Mouse (Mus musculus): ENCODE data around the gene Zfx. TPM values are rescaled to one million over a fixed set of nuclear protein-coding genes. Genes with fewer than 3 reads are reported as not detected.

Gene Zfx
- total and polyA plus RNA-seq, 3 experiments = 14.3 to 17.7 (median 16.4) TPM

- Histone ChIP-seq H3K36me3 (replicated peaks in 1 of 2; ENCODE audit: control insufficient read depth in 1 of 2, insufficient read depth in 1 of 2, low read length in 1 of 2) (no peaks in the 10 kb centered on the region), H3K9me3 (replicated peaks; ENCODE audit: low read length) (no peaks in the 10 kb centered on the region), H3K4me1 (ENCODE audit: control insufficient read depth in 1 of 2, insufficient read depth in 2 of 2) (no peaks in the 10 kb centered on the region), H3K27me3 (replicated peaks) (no peaks in the 10 kb centered on the region), H3K4me2 (ENCODE audit: insufficient read depth, low read depth, poor library complexity, severe bottlenecking) (no peak overlapping the region), H3K27ac (ENCODE audit: insufficient read depth, low read depth) (no peak overlapping the region), H3K9ac (ENCODE audit: insufficient read depth, low read depth) (no peak overlapping the region), H3K4me3 (replicated peaks in 1 of 3; ENCODE audit: low read depth in 2 of 3, low read length in 2 of 3, poor library complexity in 1 of 3) (no peak overlapping the region), H3K79me2 (replicated peaks; ENCODE audit: control insufficient read depth, extremely low read depth, insufficient read depth, poor library complexity, severe bottlenecking) (no peaks in the 10 kb centered on the region)
- dilution Hi-C loops (cut with MboI; ENCODE audit: extremely low pct_ligation_motif_present, extremely low pct_unique_long_range_greater_than_20kb, low sequenced_read_pairs) (no loop called here), in situ Hi-C loops (cut with MboI; ENCODE audit: low pct_ligation_motif_present, low pct_unique_long_range_greater_than_20kb, low sequenced_read_pairs) (loop anchor here (25.0 kb wide), 1 partner anchor 260 kb away; no protein-coding TSS in a partner anchor)
- no peak for TF ChIP-seq CHD2 (IDR thresholded peaks at IDR 0.05; ENCODE audit: low read length)
- TF ChIP-seq POLR2A (IDR thresholded peaks at IDR 0.05; ENCODE audit: low read depth, low read length) = no peak
- TF ChIP-seq PAX5 (IDR thresholded peaks at IDR 0.05; ENCODE audit: low read length) = no peak
- no peak for TF ChIP-seq ZC3H11A (IDR thresholded peaks at IDR 0.05; ENCODE audit: low read depth, low read length)
- TF ChIP-seq MAZ (IDR thresholded peaks at IDR 0.05; ENCODE audit: low read depth, low read length) = no peak
- no peak for TF ChIP-seq BHLHE40 (IDR thresholded peaks at IDR 0.05; ENCODE audit: low read depth, low read length)
- no peak for TF ChIP-seq CTCF (conservative IDR thresholded peaks at IDR 0.05 in 1 of 2, IDR thresholded peaks at IDR 0.05 in 1 of 2; ENCODE audit: low read depth in 2 of 2, low read length in 2 of 2)
- TF ChIP-seq NELFE (IDR thresholded peaks at IDR 0.05; ENCODE audit: low read depth, low read length) = no peak
- TF ChIP-seq ETS1 (conservative IDR thresholded peaks at IDR 0.05; ENCODE audit: low read depth, low read length) = no peak
- no peak for TF ChIP-seq IRF4 (IDR thresholded peaks at IDR 0.05; ENCODE audit: low read depth, low read length)
- TF ChIP-seq JUN (IDR thresholded peaks at IDR 0.05; ENCODE audit: insufficient read depth, low read depth, low read length) = no peak
- TF ChIP-seq MXI1 (IDR thresholded peaks at IDR 0.05; ENCODE audit: low read depth, low read length) = no peak
- no peak for TF ChIP-seq MAFK (IDR thresholded peaks at IDR 0.05; ENCODE audit: insufficient replicate concordance, low read length)
- no peak for TF ChIP-seq EP300 (IDR thresholded peaks at IDR 0.05; ENCODE audit: low read length)
- no peak for TF ChIP-seq TCF12 (IDR thresholded peaks at IDR 0.05; ENCODE audit: low read depth, low read length)
- TF ChIP-seq MAX (IDR thresholded peaks at IDR 0.05; ENCODE audit: low read length) = no peak
- no peak for TF ChIP-seq E2F4 (IDR thresholded peaks at IDR 0.05; ENCODE audit: insufficient replicate concordance, low read depth, low read length)
- TF ChIP-seq RCOR1 (conservative IDR thresholded peaks at IDR 0.05; ENCODE audit: low read depth, low read length) = no peak
- TF ChIP-seq KAT2A (IDR thresholded peaks at IDR 0.05; ENCODE audit: insufficient replicate concordance, low read length) = no peak
- no peak for DNase-seq (ENCODE audit: extremely low read depth)
These were observed 76.1 kb downstream of the Zfx start for GRCm38 (mm10) chrX:94047381-94047780.

GRCm38 (mm10) chrX:94032937-94033336 lies 90.6 kb downstream of the Zfx start:
- peak overlapping the region; percentile 56; the same call in 1 of the 2 replicates for H3K9ac ChIP-seq (ENCODE audit: insufficient read depth, low read depth)
- no peaks in the 10 kb centered on the region for H3K79me2 ChIP-seq (replicated peaks; ENCODE audit: control insufficient read depth, extremely low read depth, insufficient read depth, poor library complexity, severe bottlenecking)
- H3K4me1 ChIP-seq (ENCODE audit: control insufficient read depth in 1 of 2, insufficient read depth in 2 of 2) = no peaks in the 10 kb centered on the region
- H3K27me3 ChIP-seq (replicated peaks) = no peaks in the 10 kb centered on the region
- in situ Hi-C loops (cut with MboI; ENCODE audit: low pct_ligation_motif_present, low pct_unique_long_range_greater_than_20kb, low sequenced_read_pairs) = loop anchor here (25.0 kb wide), 1 partner anchor 246 kb away; no protein-coding TSS in a partner anchor
- peak overlapping the region; percentile 50; the same call in 1 of the 2 replicates for H3K4me2 ChIP-seq (ENCODE audit: insufficient read depth, low read depth, poor library complexity, severe bottlenecking)
- TF ChIP-seq POLR2A (IDR thresholded peaks at IDR 0.05; ENCODE audit: low read depth, low read length) (no peak), KAT2A (IDR thresholded peaks at IDR 0.05; ENCODE audit: insufficient replicate concordance, low read length) (no peak), TBP (conservative IDR thresholded peaks at IDR 0.05; ENCODE audit: low read depth, low read length) (no peak), ZKSCAN1 (IDR thresholded peaks at IDR 0.05; ENCODE audit: borderline replicate concordance, low read depth, low read length) (no peak), ELF1 (IDR thresholded peaks at IDR 0.05; ENCODE audit: low read depth, low read length) (no peak), E2F4 (IDR thresholded peaks at IDR 0.05; ENCODE audit: insufficient replicate concordance, low read depth, low read length) (no peak), CTCF (conservative IDR thresholded peaks at IDR 0.05 in 1 of 2, IDR thresholded peaks at IDR 0.05 in 1 of 2; ENCODE audit: low read depth in 2 of 2, low read length in 2 of 2) (peak in 1 of 2 experiments; percentile 78; a peak in 3 of 4 replicates), GABPA (IDR thresholded peaks at IDR 0.05; ENCODE audit: insufficient replicate concordance, low read depth, low read length) (no peak), NRF1 (IDR thresholded peaks at IDR 0.05; ENCODE audit: low read depth, low read length) (no peak), CHD2 (IDR thresholded peaks at IDR 0.05; ENCODE audit: low read length) (no peak), SMC3 (IDR thresholded peaks at IDR 0.05; ENCODE audit: low read depth, low read length) (peak; percentile 62), TCF12 (IDR thresholded peaks at IDR 0.05; ENCODE audit: low read depth, low read length) (no peak), MYC (IDR thresholded peaks at IDR 0.05; ENCODE audit: low read depth, low read length) (0 out of 2 replicates have a peak, but pooled peaks have one; percentile 36), JUN (IDR thresholded peaks at IDR 0.05; ENCODE audit: insufficient read depth, low read depth, low read length) (no peak), ZC3H11A (IDR thresholded peaks at IDR 0.05; ENCODE audit: low read depth, low read length) (no peak), CHD1 (IDR thresholded peaks at IDR 0.05; ENCODE audit: low read depth, low read length) (no peak), NELFE (IDR thresholded peaks at IDR 0.05; ENCODE audit: low read depth, low read length) (no peak), IRF4 (IDR thresholded peaks at IDR 0.05; ENCODE audit: low read depth, low read length) (no peak), BHLHE40 (IDR thresholded peaks at IDR 0.05; ENCODE audit: low read depth, low read length) (no peak), RCOR1 (conservative IDR thresholded peaks at IDR 0.05; ENCODE audit: low read depth, low read length) (no peak), RAD21 (IDR thresholded peaks at IDR 0.05; ENCODE audit: low read depth, low read length) (peak; percentile 80), MAX (IDR thresholded peaks at IDR 0.05; ENCODE audit: low read length) (no peak), MAZ (IDR thresholded peaks at IDR 0.05; ENCODE audit: low read depth, low read length) (no peak)
- H3K36me3 ChIP-seq (replicated peaks in 1 of 2; ENCODE audit: control insufficient read depth in 1 of 2, insufficient read depth in 1 of 2, low read length in 1 of 2) = no peaks in the 10 kb centered on the region
- DNase-seq (ENCODE audit: extremely low read depth) = peak; percentile 66
- H3K4me3 ChIP-seq (replicated peaks in 1 of 3; ENCODE audit: low read depth in 2 of 3, low read length in 2 of 3, poor library complexity in 1 of 3) = peak overlapping the region in 1 of 3 experiments; percentile 51
- dilution Hi-C loops (cut with MboI; ENCODE audit: extremely low pct_ligation_motif_present, extremely low pct_unique_long_range_greater_than_20kb, low sequenced_read_pairs) = no loop called here
- no peak overlapping the region for H3K27ac ChIP-seq (ENCODE audit: insufficient read depth, low read depth)
- no peaks in the 10 kb centered on the region for H3K9me3 ChIP-seq (replicated peaks; ENCODE audit: low read length)

Measured in CH12.LX (cell line).